Mouse (Mus musculus): ENCODE measurements around the gene Cpsf2.

GRCm38 (mm10) chr12:101979213-101979750 is 3.5 kb downstream of the Cpsf2 start:
- TF ChIP-seq POLR2A (IDR thresholded peaks at IDR 0.05; ENCODE audit: borderline replicate concordance, extremely low read depth, low read depth, low read length), result no peak
- no peak for TF ChIP-seq CTCF (IDR thresholded peaks at IDR 0.05; ENCODE audit: insufficient read depth, low read length)

Data from lung, adult 2 months (tissue).